Mouse (Mus musculus): ENCODE measurements around the gene Rpp40. TPM values are rescaled to one million over a fixed set of nuclear protein-coding genes. Genes with fewer than 3 reads are reported as not detected.

Rpp40 gene
- total and polyA plus RNA-seq, 3 experiments = 22.8 to 31.6 TPM; not detected in 1

DNA sequence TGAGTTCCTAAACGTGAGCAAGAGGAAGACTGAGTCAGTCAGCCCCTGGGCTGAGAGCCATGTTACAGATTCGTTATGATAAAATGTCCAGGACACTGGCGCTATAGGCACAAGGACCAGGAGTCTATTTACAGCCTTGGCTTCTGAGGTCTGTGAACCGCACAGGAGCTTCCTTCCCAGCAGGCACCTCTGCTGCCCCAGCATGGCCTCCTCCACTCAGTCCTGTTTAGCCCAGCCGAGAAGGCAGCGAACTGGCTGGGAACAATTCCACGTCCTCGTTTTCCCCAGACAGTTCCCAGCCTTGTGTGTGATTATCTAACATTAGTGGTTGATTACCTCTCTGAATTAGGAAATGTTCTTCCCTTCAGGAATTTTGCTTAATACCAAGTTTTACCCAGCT lies 45.2 kb downstream of the Rpp40 start:
- no peaks in the 10 kb centered on the region for H3K9me3 ChIP-seq (replicated peaks; ENCODE audit: insufficient read depth, low read length)
- TF ChIP-seq E2F4 (IDR thresholded peaks at IDR 0.05; ENCODE audit: borderline replicate concordance, low read depth, low read length) (no peak), MAX (IDR thresholded peaks at IDR 0.05; ENCODE audit: low read length) (no peak), MAFK (IDR thresholded peaks at IDR 0.05; ENCODE audit: borderline replicate concordance, low read depth, low read length) (no peak), USF1 (IDR thresholded peaks at IDR 0.05; ENCODE audit: low read depth, low read length) (no peak), MXI1 (IDR thresholded peaks at IDR 0.05; ENCODE audit: low read depth, low read length) (no peak), KAT2A (conservative IDR thresholded peaks at IDR 0.05; ENCODE audit: low read depth, low read length) (no peak), GATA1 (IDR thresholded peaks at IDR 0.05; ENCODE audit: low read depth, low read length) (no peak), ETS1 (IDR thresholded peaks at IDR 0.05; ENCODE audit: low read depth, low read length) (no peak), MEF2A (IDR thresholded peaks at IDR 0.05; ENCODE audit: extremely low read depth, insufficient replicate concordance, low read depth, low read length, poor library complexity, severe bottlenecking) (no peak), POLR2A (IDR thresholded peaks at IDR 0.05; ENCODE audit: control insufficient read depth in 1 of 2, insufficient read depth in 1 of 2, low read depth in 1 of 2, low read length in 2 of 2, poor library complexity in 1 of 2) (no peak)
- no peak overlapping the region for H3K27ac ChIP-seq (ENCODE audit: control insufficient read depth, low read depth, low read length)
- peaks cover 0 to 9% of the 10 kb centered on the region in 2 experiments; a peak in 1 of 4 replicates for H3K36me3 ChIP-seq (ENCODE audit: control insufficient read depth in 1 of 2, insufficient read depth in 2 of 2, low read length in 2 of 2)
- H3K4me3 ChIP-seq (ENCODE audit: control insufficient read depth in 1 of 2, insufficient read depth in 1 of 2, low read depth in 2 of 2, low read length in 2 of 2) = no peak overlapping the region
- no peak for DNase-seq (ENCODE audit: low read depth, low spot score)
- H3K9ac ChIP-seq (ENCODE audit: control insufficient read depth, low read depth, low read length, poor library complexity, severe bottlenecking) = no peak overlapping the region
- H3K4me1 ChIP-seq (ENCODE audit: control insufficient read depth in 1 of 2, insufficient read depth in 2 of 2, low read length in 2 of 2) = no peaks in the 10 kb centered on the region
- H3K79me2 ChIP-seq (ENCODE audit: control insufficient read depth, insufficient read depth, low read length, poor library complexity) = no peaks in the 10 kb centered on the region
- H3K27me3 ChIP-seq (ENCODE audit: control insufficient read depth in 1 of 2, insufficient read depth in 2 of 2, low read length in 2 of 2) = no peaks in the 10 kb centered on the region

DNA sequence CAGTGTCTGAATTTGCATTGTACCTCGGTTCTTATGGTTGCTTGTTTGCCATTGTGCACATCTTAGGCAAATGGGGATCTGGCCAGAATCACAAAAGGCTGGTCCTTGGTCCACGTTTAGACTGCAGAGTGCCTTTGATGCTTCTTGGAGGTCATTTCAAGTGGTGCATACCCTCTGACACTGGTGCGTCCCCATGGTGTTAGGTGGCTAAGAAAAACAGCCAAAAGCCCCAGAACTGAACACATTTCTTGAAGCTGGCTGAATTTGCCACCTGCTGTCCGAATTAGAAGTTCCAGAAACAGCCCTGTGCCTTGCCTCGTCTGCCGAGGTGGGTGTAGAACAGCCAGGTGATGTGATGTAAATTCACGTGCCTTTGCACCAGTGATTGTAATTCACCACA lies 48.7 kb downstream of the Rpp40 start:
- Histone ChIP-seq H3K27ac (ENCODE audit: control insufficient read depth, low read depth, low read length) (no peak overlapping the region), H3K79me2 (ENCODE audit: control insufficient read depth, insufficient read depth, low read length, poor library complexity) (no peaks in the 10 kb centered on the region; the same call in 1 of the 2 replicates), H3K27me3 (ENCODE audit: control insufficient read depth in 1 of 2, insufficient read depth in 2 of 2, low read length in 2 of 2) (no peaks in the 10 kb centered on the region), H3K4me1 (ENCODE audit: control insufficient read depth in 1 of 2, insufficient read depth in 2 of 2, low read length in 2 of 2) (no peaks in the 10 kb centered on the region), H3K4me3 (ENCODE audit: control insufficient read depth in 1 of 2, insufficient read depth in 1 of 2, low read depth in 2 of 2, low read length in 2 of 2) (no peak overlapping the region), H3K9ac (ENCODE audit: control insufficient read depth, low read depth, low read length, poor library complexity, severe bottlenecking) (no peak overlapping the region), H3K9me3 (replicated peaks; ENCODE audit: insufficient read depth, low read length) (no peaks in the 10 kb centered on the region), H3K36me3 (ENCODE audit: control insufficient read depth in 1 of 2, insufficient read depth in 2 of 2, low read length in 2 of 2) (peaks cover 0 to 4% of the 10 kb centered on the region in 2 experiments; a peak in 1 of 4 replicates)
- no peak for TF ChIP-seq POLR2A (IDR thresholded peaks at IDR 0.05; ENCODE audit: control insufficient read depth in 1 of 2, insufficient read depth in 1 of 2, low read depth in 1 of 2, low read length in 2 of 2, poor library complexity in 1 of 2)
- no peak for TF ChIP-seq KAT2A (conservative IDR thresholded peaks at IDR 0.05; ENCODE audit: low read depth, low read length)
- no peak for TF ChIP-seq MXI1 (IDR thresholded peaks at IDR 0.05; ENCODE audit: low read depth, low read length)
- TF ChIP-seq NELFE (IDR thresholded peaks at IDR 0.05; ENCODE audit: low read depth, low read length) = no peak
- TF ChIP-seq ETS1 (IDR thresholded peaks at IDR 0.05; ENCODE audit: low read depth, low read length) = no peak
- no peak for TF ChIP-seq MYB (IDR thresholded peaks at IDR 0.05; ENCODE audit: low read depth, low read length)
- TF ChIP-seq MAZ (IDR thresholded peaks at IDR 0.05; ENCODE audit: low read depth, low read length) = no peak
- TF ChIP-seq EP300 (IDR thresholded peaks at IDR 0.05; ENCODE audit: low read depth in 1 of 2, low read length in 2 of 2) = no peak
- no peak for TF ChIP-seq ZNF384 (IDR thresholded peaks at IDR 0.05; ENCODE audit: low read depth, low read length)
- TF ChIP-seq SMC3 (IDR thresholded peaks at IDR 0.05; ENCODE audit: low read depth, low read length) = no peak
- no peak for TF ChIP-seq ZMIZ1 (IDR thresholded peaks at IDR 0.05; ENCODE audit: low read depth, low read length)
- TF ChIP-seq GABPA (IDR thresholded peaks at IDR 0.05; ENCODE audit: low read depth, low read length) = no peak
- no peak for TF ChIP-seq MAFK (IDR thresholded peaks at IDR 0.05; ENCODE audit: borderline replicate concordance, low read depth, low read length)
- no peak for TF ChIP-seq POLR2AphosphoS2 (IDR thresholded peaks at IDR 0.05; ENCODE audit: low read length)
- no peak for TF ChIP-seq USF2 (IDR thresholded peaks at IDR 0.05; ENCODE audit: borderline replicate concordance in 1 of 2, insufficient read depth in 1 of 2, low read depth in 1 of 2, low read length in 2 of 2)
- TF ChIP-seq MAX (IDR thresholded peaks at IDR 0.05; ENCODE audit: low read length) = no peak
- TF ChIP-seq CTCF (IDR thresholded peaks at IDR 0.05 in 2 of 3, conservative IDR thresholded peaks at IDR 0.05 in 1 of 3; ENCODE audit: control insufficient read depth in 1 of 3, insufficient read depth in 1 of 3, low read depth in 2 of 3, low read length in 3 of 3, poor library complexity in 1 of 3, severe bottlenecking in 1 of 3) = no peak
- no peak for TF ChIP-seq SIN3A (IDR thresholded peaks at IDR 0.05; ENCODE audit: low read length)
- DNase-seq (ENCODE audit: low read depth, low spot score) = no peak

All from MEL (cell line).